In genomic region chr7:23968044-23968443, GRCm38 (mm10) we compare ENCODE assay signal across 20 mouse cellular contexts. TPM values are rescaled to one million over a fixed set of nuclear protein-coding genes. Genes with fewer than 3 reads are reported as not detected.
DNase-seq lines count a peak whose midpoint lies in the region; ATAC-seq and TF ChIP-seq lines count a peak whose summit lies in the region.
"Not testable (repeated sequence)": the region's sequence is repeated elsewhere in the genome, so short reads cannot be mapped to it uniquely, and the experiment has no call there.
"Had no signal": no experiment of that assay in that cellular context is flagged by ENCODE, and none has a peak within 500 bp of the region (broad histone marks: within the 10 kb centered on the region; RNA-seq: fewer than 3 reads in every experiment).

No protein-coding gene starts in this region.

- ATAC-seq in liver, postnatal 0 days: not testable (repeated sequence)

- peak; percentile 55 for TF ChIP-seq CTCF in gastrocnemius, adult 2 months (IDR thresholded peaks at IDR 0.05)
- not testable (repeated sequence) for TF ChIP-seq CTCF in kidney, adult 2 months (conservative IDR thresholded peaks at IDR 0.05; ENCODE audit: insufficient read depth, insufficient read length, low read depth, low read length)
- TF ChIP-seq CTCF in liver, postnatal 0 days (IDR thresholded peaks at IDR 0.05; ENCODE audit: low read depth): peak; percentile 44

- not testable (repeated sequence) for H3K4me3 ChIP-seq in gastrocnemius, adult 2 months; kidney, adult 2 months (ENCODE audit: insufficient read depth, low read depth, low read length); liver, postnatal 0 days (ENCODE audit: low read depth, low read length)

- H3K4me1 ChIP-seq in kidney, adult 2 months (ENCODE audit: control insufficient read depth, insufficient read depth, low read length); liver, postnatal 0 days (ENCODE audit: insufficient read depth): not testable (repeated sequence)

- not testable (repeated sequence) for H3K36me3 ChIP-seq in kidney, adult 2 months (ENCODE audit: control insufficient read depth, insufficient read depth, low read length); liver, postnatal 0 days (replicated peaks; ENCODE audit: insufficient read depth, low read length)

- not testable (repeated sequence) for H3K27me3 ChIP-seq in kidney, adult 2 months (replicated peaks; ENCODE audit: control insufficient read depth, insufficient read depth, low read length); liver, postnatal 0 days (ENCODE audit: insufficient read depth, low read length)

- not testable (repeated sequence) for H3K9me3 ChIP-seq in liver, postnatal 0 days (ENCODE audit: low read length)

- not testable (repeated sequence) for TF ChIP-seq POLR2A in kidney, adult 2 months (IDR thresholded peaks at IDR 0.05; ENCODE audit: low read depth, low read length)

- intact Hi-C loops in gastrocnemius, adult 2 months (cut with DNase I): not testable (repeated sequence)

- H3K9ac ChIP-seq in liver, postnatal 0 days (replicated peaks): not testable (repeated sequence)

- 21% methylated on average over 3 of the region's 3 CpGs for WGBS in kidney, adult 2 months
- 37% methylated on average over 3 of the region's 3 CpGs for WGBS in liver, postnatal 0 days (ENCODE audit: insufficient replicate concordance)

- not testable (repeated sequence) for TF ChIP-seq EP300 in liver, postnatal 0 days (IDR thresholded peaks at IDR 0.05; ENCODE audit: low read depth)

- not testable (repeated sequence) for H3K4me2 ChIP-seq in liver, postnatal 0 days (ENCODE audit: low read depth, low read length)

- H3K27ac ChIP-seq in gastrocnemius, adult 2 months; kidney, adult 2 months (ENCODE audit: insufficient read depth, low read depth, low read length); liver, postnatal 0 days (ENCODE audit: low read depth): not testable (repeated sequence)

- DNase-seq in NIH3T3 (ENCODE audit: low read depth): peak; percentile 60
- peak; percentile 6 for DNase-seq in cerebellum, adult 11-12 months
- not testable (repeated sequence) for DNase-seq in gastrocnemius, adult 2 months; liver, postnatal 0 days
- DNase-seq in kidney, adult 2 months: peak; percentile 24
- DNase-seq in layer of hippocampus, adult 9-11 months: peak; percentile 7
- peak; percentile 2 for DNase-seq in retina, postnatal 1 day

RNA-seq across cellular contexts. Expression of gene Vmn1r181, which starts 6.4 kb away (rescaled TPM):
- not detected for total RNA-seq in gastrocnemius, adult 2 months (2021)
- not detected in 2 replicates for polyA plus RNA-seq in kidney, adult 2 months (2012; rRNA removed)
- not detected in 2 replicates for polyA plus RNA-seq in liver, postnatal 0 days (2015; fragmentation: Nextera tagmentation; extraction: Ambion mirVana)
- total RNA-seq: ES-E14; forebrain, postnatal 0 days; gastrocnemius, postnatal 25 days; monocyte, adult 5-6 weeks; neutrophil, adult 5-6 weeks had no signal
- polyA plus RNA-seq: activated CD4-positive, CD25-positive, alpha-beta regulatory T cell, adult 4 months; erythroblast, embryonic 14.5 days; forebrain, postnatal 0 days; heart, embryonic 13.5 days; hindbrain, embryonic 13.5 days; kidney, embryonic 16.5 days; limb, embryonic 11.5 days; liver, embryonic 16.5 days; stomach, embryonic 14.5 days had no signal

RNA-seq across cellular contexts. Expression of gene Vmn1r180, which starts 17.6 kb away (rescaled TPM):
- not detected for total RNA-seq in gastrocnemius, adult 2 months (2021)
- not detected in 2 replicates for polyA plus RNA-seq in kidney, adult 2 months (2012; rRNA removed)
- polyA plus RNA-seq in liver, postnatal 0 days (2015; fragmentation: Nextera tagmentation; extraction: Ambion mirVana): not detected in 2 replicates
- total RNA-seq: ES-E14; forebrain, postnatal 0 days; gastrocnemius, postnatal 25 days; monocyte, adult 5-6 weeks; neutrophil, adult 5-6 weeks had no signal
- polyA plus RNA-seq: activated CD4-positive, CD25-positive, alpha-beta regulatory T cell, adult 4 months; erythroblast, embryonic 14.5 days; forebrain, postnatal 0 days; heart, embryonic 13.5 days; hindbrain, embryonic 13.5 days; kidney, embryonic 16.5 days; limb, embryonic 11.5 days; liver, embryonic 16.5 days; stomach, embryonic 14.5 days had no signal

RNA-seq across cellular contexts. Expression of gene V1rd19, which starts 33.4 kb away (rescaled TPM):
- total RNA-seq in gastrocnemius, adult 2 months (2021): not detected
- not detected in 2 replicates for polyA plus RNA-seq in kidney, adult 2 months (2012; rRNA removed)
- polyA plus RNA-seq in liver, postnatal 0 days (2015; fragmentation: Nextera tagmentation; extraction: Ambion mirVana): not detected in 2 replicates
- total RNA-seq: ES-E14; forebrain, postnatal 0 days; gastrocnemius, postnatal 25 days; monocyte, adult 5-6 weeks; neutrophil, adult 5-6 weeks had no signal
- polyA plus RNA-seq: forebrain, postnatal 0 days; heart, embryonic 13.5 days; hindbrain, embryonic 13.5 days; kidney, embryonic 16.5 days; limb, embryonic 11.5 days; liver, embryonic 16.5 days; stomach, embryonic 14.5 days had no signal

RNA-seq across cellular contexts. Expression of gene Vmn1r179, which starts 41.3 kb away (rescaled TPM):
- not detected for total RNA-seq in gastrocnemius, adult 2 months (2021)
- not detected in 2 replicates for polyA plus RNA-seq in kidney, adult 2 months (2012; rRNA removed)
- not detected in 2 replicates for polyA plus RNA-seq in liver, postnatal 0 days (2015; fragmentation: Nextera tagmentation; extraction: Ambion mirVana)
- total RNA-seq: ES-E14; forebrain, postnatal 0 days; gastrocnemius, postnatal 25 days; monocyte, adult 5-6 weeks had no signal
- polyA plus RNA-seq: erythroblast, embryonic 14.5 days; forebrain, postnatal 0 days; heart, embryonic 13.5 days; hindbrain, embryonic 13.5 days; kidney, embryonic 16.5 days; limb, embryonic 11.5 days; liver, embryonic 16.5 days; stomach, embryonic 14.5 days had no signal
